ENCODE assay signal across 8 mouse cellular contexts in the genomic region with DNA sequence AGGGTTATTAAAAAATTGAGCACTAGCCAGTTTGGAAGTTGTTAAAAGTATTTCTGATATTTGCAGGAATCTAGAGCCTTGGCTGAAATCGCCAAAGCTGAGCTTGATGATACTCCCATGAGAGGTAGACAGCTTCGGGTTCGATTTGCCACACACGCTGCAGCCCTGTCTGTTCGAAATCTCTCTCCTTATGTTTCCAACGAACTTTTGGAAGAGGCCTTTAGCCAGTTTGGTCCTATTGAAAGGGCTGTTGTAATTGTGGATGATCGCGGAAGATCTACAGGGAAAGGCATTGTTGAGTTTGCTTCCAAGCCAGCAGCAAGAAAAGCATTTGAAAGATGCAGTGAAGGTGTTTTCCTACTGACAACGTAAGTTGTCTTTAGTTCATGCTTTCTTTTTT. TPM values are rescaled to one million over a fixed set of nuclear protein-coding genes. Genes with fewer than 3 reads are reported as not detected.
DNase-seq lines count a peak whose midpoint lies in the region; ATAC-seq and TF ChIP-seq lines count a peak whose summit lies in the region.

No protein-coding gene starts in this region.

- peaks cover 8% of the 10 kb centered on the region for H3K79me2 ChIP-seq in heart, adult 2 months (replicated peaks; ENCODE audit: control insufficient read depth, insufficient read depth, low read length)
- H3K79me2 ChIP-seq in CH12.LX (replicated peaks; ENCODE audit: control insufficient read depth, extremely low read depth, insufficient read depth, poor library complexity, severe bottlenecking) = peaks cover 68% of the 10 kb centered on the region

- no peak for ATAC-seq in forebrain, postnatal 0 days
- ATAC-seq in liver, embryonic 16.5 days (ENCODE audit: low read depth) = no peak
- ATAC-seq in monocyte, adult 5-6 weeks (replicated peaks; ENCODE audit: insufficient number of reproducible peaks, low FRiP score, low TSS enrichment, poor library complexity, severe bottlenecking) = no peak
- no peak for ATAC-seq in CD4-positive, CD25-positive, alpha-beta regulatory T cell, adult 4 months

- intact Hi-C loops in heart, adult 2 months (cut with DNase I) = loop anchor here (5.0 kb wide), 2 partner anchors 39 to 56 kb away; a partner anchor contains a TSS

- no peak for TF ChIP-seq EP300 in heart, adult 2 months (IDR thresholded peaks at IDR 0.05; ENCODE audit: insufficient read depth, low read depth, low read length)
- no peak for TF ChIP-seq EP300 in CH12.LX (IDR thresholded peaks at IDR 0.05; ENCODE audit: low read length)

- WGBS in heart, adult 2 months = under 1% methylated on average over 9 of the region's 9 CpGs
- 0% methylated on average over 9 of the region's 9 CpGs for WGBS in forebrain, postnatal 0 days
- WGBS in liver, embryonic 16.5 days (ENCODE audit: insufficient replicate concordance) = under 1% methylated on average over 9 of the region's 9 CpGs

- in situ Hi-C loops in CH12.LX (cut with MboI; ENCODE audit: low pct_ligation_motif_present, low pct_unique_long_range_greater_than_20kb, low sequenced_read_pairs) = no loop called here

- H3K9ac ChIP-seq in heart, adult 2 months (ENCODE audit: low read depth, low read length) = peak overlapping the region; percentile 25
- H3K9ac ChIP-seq in CH12.LX (ENCODE audit: insufficient read depth, low read depth) = peak overlapping the region; percentile 100
- H3K9ac ChIP-seq in forebrain, postnatal 0 days = peak overlapping the region; percentile 100
- peak overlapping the region; percentile 99 for H3K9ac ChIP-seq in liver, embryonic 16.5 days (ENCODE audit: low read depth, low read length)

- H3K4me2 ChIP-seq in CH12.LX (ENCODE audit: insufficient read depth, low read depth, poor library complexity, severe bottlenecking) = peak overlapping the region; percentile 99
- H3K4me2 ChIP-seq in forebrain, postnatal 0 days (ENCODE audit: low read depth) = peak overlapping the region; percentile 83
- H3K4me2 ChIP-seq in liver, embryonic 16.5 days (ENCODE audit: low read depth, low read length) = peak overlapping the region; percentile 81

- TF ChIP-seq CTCF in heart, adult 2 months (IDR thresholded peaks at IDR 0.05) = no peak
- TF ChIP-seq CTCF in CH12.LX (conservative IDR thresholded peaks at IDR 0.05 in 1 of 2, IDR thresholded peaks at IDR 0.05 in 1 of 2; ENCODE audit: low read depth in 2 of 2, low read length in 2 of 2) = no peak
- TF ChIP-seq CTCF in forebrain, postnatal 0 days (IDR thresholded peaks at IDR 0.05; ENCODE audit: low read depth) = no peak

- TF ChIP-seq RAD21 in CH12.LX (IDR thresholded peaks at IDR 0.05; ENCODE audit: low read depth, low read length) = no peak

- no peaks in the 10 kb centered on the region for H3K27me3 ChIP-seq in heart, adult 2 months (ENCODE audit: control insufficient read depth, insufficient read depth, low read length)
- H3K27me3 ChIP-seq in CH12.LX (replicated peaks) = no peaks in the 10 kb centered on the region
- no peaks in the 10 kb centered on the region for H3K27me3 ChIP-seq in forebrain, postnatal 0 days (ENCODE audit: insufficient read depth, low read length)
- no peaks in the 10 kb centered on the region for H3K27me3 ChIP-seq in liver, embryonic 16.5 days (ENCODE audit: control insufficient read depth, insufficient read depth, low read depth, low read length)

- DNase-seq in heart, adult 2 months = no peak
- DNase-seq in heart, adult 18-20 months = no peak
- DNase-seq in CH12.LX (ENCODE audit: extremely low read depth) = no peak
- no peak for DNase-seq in forebrain, postnatal 0 days
- DNase-seq in cerebellum, postnatal 10 days = no peak

- TF ChIP-seq POLR2A in heart, adult 2 months (IDR thresholded peaks at IDR 0.05; ENCODE audit: insufficient read depth, low read depth, low read length) = no peak
- TF ChIP-seq POLR2A in CH12.LX (IDR thresholded peaks at IDR 0.05; ENCODE audit: low read depth, low read length) = no peak

- peak overlapping the region; percentile 5; the same call in 1 of the 2 replicates for H3K27ac ChIP-seq in heart, adult 2 months
- no peak overlapping the region for H3K27ac ChIP-seq in CH12.LX (ENCODE audit: insufficient read depth, low read depth)
- no peak overlapping the region for H3K27ac ChIP-seq in forebrain, postnatal 0 days (ENCODE audit: low read depth, low read length)
- no peak overlapping the region for H3K27ac ChIP-seq in liver, embryonic 16.5 days (ENCODE audit: low read length)

- dilution Hi-C loops in CH12.LX (cut with MboI; ENCODE audit: extremely low pct_ligation_motif_present, extremely low pct_unique_long_range_greater_than_20kb, low sequenced_read_pairs) = no loop called here

- peaks cover 8% of the 10 kb centered on the region for H3K4me1 ChIP-seq in heart, adult 2 months (ENCODE audit: control insufficient read depth, insufficient read depth, low read length)
- H3K4me1 ChIP-seq in CH12.LX (ENCODE audit: control insufficient read depth in 1 of 2, insufficient read depth in 2 of 2) = peaks cover 10 to 32% of the 10 kb centered on the region in 2 experiments; a peak in 3 of 4 replicates
- H3K4me1 ChIP-seq in forebrain, postnatal 0 days (ENCODE audit: insufficient read depth) = peaks cover 7% of the 10 kb centered on the region
- peaks cover 28% of the 10 kb centered on the region for H3K4me1 ChIP-seq in liver, embryonic 16.5 days (ENCODE audit: control insufficient read depth, low read depth, low read length)

- peak overlapping the region; percentile 95 for H3K4me3 ChIP-seq in heart, adult 2 months
- peak overlapping the region; percentile 82 to 93 (median 90) for H3K4me3 ChIP-seq in CH12.LX (replicated peaks in 1 of 3; ENCODE audit: low read depth in 2 of 3, low read length in 2 of 3, poor library complexity in 1 of 3)
- H3K4me3 ChIP-seq in forebrain, postnatal 0 days (ENCODE audit: low read depth, low read length) = peak overlapping the region; percentile 100
- H3K4me3 ChIP-seq in liver, embryonic 16.5 days (ENCODE audit: low read depth, low read length) = peak overlapping the region; percentile 99

- peaks cover 52% of the 10 kb centered on the region for H3K36me3 ChIP-seq in heart, adult 2 months (ENCODE audit: control insufficient read depth, insufficient read depth, low read length)
- peaks cover 40 to 55% of the 10 kb centered on the region in 2 experiments for H3K36me3 ChIP-seq in CH12.LX (replicated peaks in 1 of 2; ENCODE audit: control insufficient read depth in 1 of 2, insufficient read depth in 1 of 2, low read length in 1 of 2)
- H3K36me3 ChIP-seq in forebrain, postnatal 0 days (ENCODE audit: insufficient read depth) = peaks cover 27% of the 10 kb centered on the region
- H3K36me3 ChIP-seq in liver, embryonic 16.5 days (ENCODE audit: control insufficient read depth, insufficient read depth) = peaks cover 44% of the 10 kb centered on the region

- no peaks in the 10 kb centered on the region for H3K9me3 ChIP-seq in CH12.LX (replicated peaks; ENCODE audit: low read length)
- H3K9me3 ChIP-seq in forebrain, postnatal 0 days (ENCODE audit: low read length) = no peaks in the 10 kb centered on the region
- no peaks in the 10 kb centered on the region for H3K9me3 ChIP-seq in liver, embryonic 16.5 days (replicated peaks; ENCODE audit: control insufficient read depth, low read length)

RNA-seq across cellular contexts. Expression of a gene that starts 2.1 kb away (rescaled TPM):
- total RNA-seq in heart, adult 2 months (2021) = 10 to 100 TPM; 72.2 to 75.5 TPM
- 16.7 and 32.7 TPM in 2 replicates for polyA plus RNA-seq in heart, adult 2 months (2012; rRNA removed)
- 10 to 100 TPM; 65.8 to 77.0 TPM for total RNA-seq in heart, adult 18-20 months (2021)
- total RNA-seq in CH12.LX (2012; rRNA removed) (170 and 228 TPM in 2 replicates), CH12.LX (2014; rRNA removed) (146 and 199 TPM in 2 replicates)
- 560 and 668 TPM in 2 replicates for polyA plus RNA-seq in CH12.LX (2012; ENCODE audit: insufficient read length, low read depth)
- total RNA-seq in forebrain, postnatal 0 days (2014; rRNA removed) = 249 and 284 TPM in 2 replicates
- 57.9 and 71.1 TPM in 2 replicates for polyA plus RNA-seq in forebrain, postnatal 0 days (2015; fragmentation: Nextera tagmentation; extraction: Ambion mirVana)
- 20.3 and 21.6 TPM in 2 replicates for polyA plus RNA-seq in liver, embryonic 16.5 days (2015; fragmentation: Nextera tagmentation; extraction: Ambion mirVana)
- total RNA-seq in monocyte, adult 5-6 weeks (2017) = 642 to 909 TPM (median 707 TPM) in 3 replicates
- polyA plus RNA-seq in CD4-positive, CD25-positive, alpha-beta regulatory T cell, adult 4 months (2017; shearing (Covaris generic)) = 10 to 100 TPM; 44.0 to 61.2 TPM

RNA-seq across cellular contexts. Expression of a gene that starts 37.8 kb away (rescaled TPM):
- 1 to 10 TPM; 4.1 to 5.6 TPM for total RNA-seq in heart, adult 2 months (2021)
- polyA plus RNA-seq in heart, adult 2 months (2012; rRNA removed) = 2.4 and 2.7 TPM in 2 replicates
- 1 to 10 TPM; 6.1 to 8.6 TPM for total RNA-seq in heart, adult 18-20 months (2021)
- total RNA-seq in CH12.LX (2012; rRNA removed) = 9.5 and 13.4 TPM in 2 replicates
- 25.0 and 26.5 TPM in 2 replicates for total RNA-seq in CH12.LX (2014; rRNA removed)
- 20.4 and 23.5 TPM in 2 replicates for polyA plus RNA-seq in CH12.LX (2012; ENCODE audit: insufficient read length, low read depth)
- 12.5 and 16.2 TPM in 2 replicates for total RNA-seq in forebrain, postnatal 0 days (2014; rRNA removed)
- 14.9 and 15.7 TPM in 2 replicates for polyA plus RNA-seq in forebrain, postnatal 0 days (2015; fragmentation: Nextera tagmentation; extraction: Ambion mirVana)
- polyA plus RNA-seq in liver, embryonic 16.5 days (2015; fragmentation: Nextera tagmentation; extraction: Ambion mirVana) = 8.1 and 8.4 TPM in 2 replicates
- total RNA-seq in monocyte, adult 5-6 weeks (2017) = 9.3 to 16.2 TPM (median 14.2 TPM) in 3 replicates
- polyA plus RNA-seq in CD4-positive, CD25-positive, alpha-beta regulatory T cell, adult 4 months (2017; shearing (Covaris generic)) = 10 to 100 TPM; 22.1 to 25.8 TPM

RNA-seq across cellular contexts. Expression of a gene that starts 54.0 kb away (rescaled TPM):
- total RNA-seq in heart, adult 2 months (2021) = 10 to 100 TPM in 1 of 2 experiments, 1 to 10 TPM in 1; 9.0 to 11.9 TPM
- polyA plus RNA-seq in heart, adult 2 months (2012; rRNA removed) = 4.9 and 8.4 TPM in 2 replicates
- total RNA-seq in heart, adult 18-20 months (2021) = 10 to 100 TPM in 1 of 2 experiments, 1 to 10 TPM in 1; 9.5 to 12.7 TPM
- 6.4 and 7.8 TPM in 2 replicates for total RNA-seq in CH12.LX (2012; rRNA removed)
- total RNA-seq in CH12.LX (2014; rRNA removed) = 8.1 and 11.1 TPM in 2 replicates
- polyA plus RNA-seq in CH12.LX (2012; ENCODE audit: insufficient read length, low read depth) = 9.1 and 10.2 TPM in 2 replicates
- total RNA-seq in forebrain, postnatal 0 days (2014; rRNA removed) = 26.9 and 46.3 TPM in 2 replicates
- polyA plus RNA-seq in forebrain, postnatal 0 days (2015; fragmentation: Nextera tagmentation; extraction: Ambion mirVana) = 9.6 and 17.1 TPM in 2 replicates
- 3.3 and 3.7 TPM in 2 replicates for polyA plus RNA-seq in liver, embryonic 16.5 days (2015; fragmentation: Nextera tagmentation; extraction: Ambion mirVana)
- 17.8 to 25.9 TPM (median 22.6 TPM) in 3 replicates for total RNA-seq in monocyte, adult 5-6 weeks (2017)
- polyA plus RNA-seq in CD4-positive, CD25-positive, alpha-beta regulatory T cell, adult 4 months (2017; shearing (Covaris generic)) = 10 to 100 TPM; 19.2 to 27.9 TPM

RNA-seq across cellular contexts. Expression of a gene that starts 55.3 kb away (rescaled TPM):
- total RNA-seq in heart, adult 2 months (2021) = 10 to 100 TPM; 20.2 to 22.6 TPM
- polyA plus RNA-seq in heart, adult 2 months (2012; rRNA removed) = 3.5 and 7.3 TPM in 2 replicates
- total RNA-seq in heart, adult 18-20 months (2021) = 10 to 100 TPM; 20.0 to 23.1 TPM
- total RNA-seq in CH12.LX (2012; rRNA removed) (13.6 and 14.9 TPM in 2 replicates), CH12.LX (2014; rRNA removed) (18.0 and 19.7 TPM in 2 replicates)
- 22.8 and 24.3 TPM in 2 replicates for polyA plus RNA-seq in CH12.LX (2012; ENCODE audit: insufficient read length, low read depth)
- total RNA-seq in forebrain, postnatal 0 days (2014; rRNA removed) = 61.7 and 68.7 TPM in 2 replicates
- 11.7 and 17.3 TPM in 2 replicates for polyA plus RNA-seq in forebrain, postnatal 0 days (2015; fragmentation: Nextera tagmentation; extraction: Ambion mirVana)
- 3.1 and 3.2 TPM in 2 replicates for polyA plus RNA-seq in liver, embryonic 16.5 days (2015; fragmentation: Nextera tagmentation; extraction: Ambion mirVana)
- 15.8 to 61.9 TPM (median 46.3 TPM) in 3 replicates for total RNA-seq in monocyte, adult 5-6 weeks (2017)
- polyA plus RNA-seq in CD4-positive, CD25-positive, alpha-beta regulatory T cell, adult 4 months (2017; shearing (Covaris generic)) = 10 to 100 TPM; 16.3 to 19.7 TPM

Comparison
In these comparisons a context has a peak if more than half of its experiments do, and no peak if none do; other contexts are left out.
1. H3K9ac ChIP-seq: peak in every context shown above with its lines; median percentile 100 in CH12.LX; 100 in forebrain, postnatal 0 days; 99 in liver, embryonic 16.5 days; 25 in heart, adult 2 months.